Mouse (Mus musculus): ENCODE data around the gene Slc9b2. TPM values are rescaled to one million over a fixed set of nuclear protein-coding genes. Genes with fewer than 3 reads are reported as not detected.

The Slc9b2 gene
- total RNA-seq, 2 experiments from 2014 or later: 2.4 to 3.4 TPM

DNA sequence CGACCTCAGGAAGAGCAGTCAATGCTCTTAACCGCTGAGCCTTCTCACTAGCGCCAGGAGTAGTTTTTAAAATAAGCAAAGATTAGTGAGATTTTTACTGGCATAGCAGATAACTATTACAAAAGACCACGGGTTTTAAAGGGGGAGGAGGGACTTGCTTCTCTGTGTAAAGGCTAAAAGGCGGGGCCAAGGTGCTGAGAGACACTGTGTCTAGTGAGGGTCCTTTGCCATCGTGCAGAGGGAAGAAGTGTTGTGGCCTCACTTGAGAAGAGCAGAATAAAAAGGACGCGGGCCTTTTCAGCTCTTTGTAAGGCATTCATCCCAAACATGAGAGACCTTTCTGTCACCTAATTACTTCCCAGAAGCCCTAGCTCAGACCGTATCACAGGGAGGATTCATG is 2.9 kb upstream of the Slc9b2 start:
- DNase-seq (ENCODE audit: low spot score in 2 of 2): no peak

DNA sequence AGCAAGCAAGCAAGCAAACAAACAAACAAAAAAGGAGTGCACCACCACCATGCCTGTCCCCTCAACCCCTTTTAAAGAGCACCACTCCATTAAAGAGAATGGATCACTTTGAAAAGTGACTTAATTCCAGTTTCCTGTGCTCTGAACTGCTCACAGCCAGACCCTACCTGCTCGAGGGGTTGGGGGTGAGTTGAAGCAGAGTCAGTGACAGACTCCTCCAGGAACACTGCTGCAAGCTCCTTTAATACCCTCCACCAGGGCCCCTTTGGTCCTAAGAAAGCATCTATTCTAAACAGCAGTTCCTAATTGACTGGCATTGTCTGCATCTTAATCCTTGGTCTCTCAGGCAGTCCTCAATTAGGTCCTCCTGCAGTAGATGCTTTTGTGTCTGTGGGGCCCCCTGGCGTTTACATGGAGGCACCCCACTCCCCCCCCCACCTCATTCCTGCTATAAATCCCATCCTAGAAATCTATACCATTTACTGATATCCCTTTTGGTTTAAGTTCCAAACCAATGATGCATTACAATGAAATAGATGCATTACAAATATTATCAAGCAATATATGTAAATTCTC is 5.5 kb downstream of the Slc9b2 start:
- DNase-seq (ENCODE audit: low spot score in 2 of 2): no peak

GRCm38 (mm10) chr3:135313727-135314126 is 6.2 kb downstream of the Slc9b2 start:
- DNase-seq (ENCODE audit: low spot score in 2 of 2): no peak

DNA sequence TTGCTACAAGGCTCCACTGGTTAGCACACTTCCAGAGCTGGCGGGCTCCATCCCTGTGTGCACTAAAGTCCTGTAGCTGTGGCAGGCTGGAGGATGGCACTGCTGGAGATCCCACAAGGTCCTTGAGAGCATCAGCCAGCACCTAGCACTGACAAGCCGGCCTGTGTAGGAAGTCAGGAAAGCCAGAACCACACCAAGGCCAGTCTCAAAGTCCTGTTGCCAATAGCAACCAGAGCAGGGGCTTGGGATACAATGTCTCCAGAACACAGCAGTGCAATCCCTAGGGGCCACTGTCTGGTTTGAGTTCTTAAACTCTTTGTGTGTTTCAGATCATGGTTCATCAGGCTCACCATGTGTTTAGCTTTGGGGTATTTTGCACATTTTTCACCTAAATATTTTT is 7.3 kb downstream of the Slc9b2 start:
- DNase-seq (ENCODE audit: low spot score in 2 of 2): no peak

DNA sequence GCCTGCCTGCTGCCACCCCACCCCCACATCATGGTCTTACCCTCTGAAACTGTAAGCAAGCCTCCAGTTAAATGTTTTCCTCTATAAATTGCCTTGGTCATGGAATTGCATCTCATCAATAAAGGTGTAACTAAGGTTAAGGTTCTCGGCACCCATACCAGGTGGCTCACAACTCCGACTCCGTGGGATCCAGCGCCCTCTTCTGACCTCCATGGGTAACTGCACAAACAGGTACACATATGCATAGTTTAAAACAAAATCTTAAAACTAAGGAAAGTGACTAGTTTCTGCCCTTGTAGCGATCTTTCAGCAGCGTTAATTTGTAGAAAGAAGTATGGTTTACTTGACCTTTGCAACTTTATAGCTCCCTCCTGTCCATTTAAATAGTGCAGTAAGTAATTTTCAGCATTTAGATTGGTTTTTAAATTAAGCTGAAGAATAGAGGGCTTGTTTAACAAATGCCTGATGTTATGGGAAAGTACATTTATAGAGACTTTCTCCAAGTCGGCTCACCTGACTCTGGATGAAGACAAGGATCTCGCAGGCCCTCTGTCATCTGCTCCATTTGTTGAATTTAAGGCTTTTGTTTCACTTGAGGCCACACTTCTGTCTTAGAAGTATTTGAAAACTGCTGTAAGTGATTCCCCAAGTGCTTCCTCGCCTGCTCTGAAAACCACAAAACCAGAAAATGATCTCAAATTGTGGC is 8.4 kb downstream of the Slc9b2 start:
- no peak for DNase-seq (ENCODE audit: low spot score in 2 of 2)

DNA sequence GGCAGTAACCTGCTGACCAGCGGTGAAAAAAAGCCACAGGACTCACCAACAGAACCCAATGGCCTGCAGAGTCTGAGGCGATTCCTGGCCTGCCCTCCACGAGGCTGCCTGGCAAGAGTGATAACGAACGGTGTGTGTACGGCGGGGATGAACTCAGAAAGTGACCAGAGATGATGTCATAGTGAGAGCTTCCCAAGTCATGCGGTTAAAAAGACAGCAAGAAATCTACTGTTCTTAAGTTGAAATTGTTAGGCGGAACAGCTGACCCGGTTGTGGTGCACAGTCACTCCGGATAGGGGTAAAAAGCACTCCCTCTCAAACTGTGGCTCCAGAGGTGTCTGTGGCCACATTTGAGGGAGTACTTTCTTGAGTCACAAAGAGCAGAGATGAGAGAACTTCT is 10.8 kb downstream of the Slc9b2 start:
- no peak for DNase-seq (ENCODE audit: low spot score in 2 of 2)

GRCm38 (mm10) chr3:135324354-135324753 is 16.9 kb downstream of the Slc9b2 start:
- no peak for DNase-seq (ENCODE audit: low spot score in 2 of 2)

GRCm38 (mm10) chr3:135327176-135327575 is 19.7 kb downstream of the Slc9b2 start:
- no peak for DNase-seq (ENCODE audit: low spot score in 2 of 2)

- no peak for DNase-seq (ENCODE audit: low spot score in 2 of 2)
These were observed 20.1 kb downstream of the Slc9b2 start for GRCm38 (mm10) chr3:135327601-135328000.

DNA sequence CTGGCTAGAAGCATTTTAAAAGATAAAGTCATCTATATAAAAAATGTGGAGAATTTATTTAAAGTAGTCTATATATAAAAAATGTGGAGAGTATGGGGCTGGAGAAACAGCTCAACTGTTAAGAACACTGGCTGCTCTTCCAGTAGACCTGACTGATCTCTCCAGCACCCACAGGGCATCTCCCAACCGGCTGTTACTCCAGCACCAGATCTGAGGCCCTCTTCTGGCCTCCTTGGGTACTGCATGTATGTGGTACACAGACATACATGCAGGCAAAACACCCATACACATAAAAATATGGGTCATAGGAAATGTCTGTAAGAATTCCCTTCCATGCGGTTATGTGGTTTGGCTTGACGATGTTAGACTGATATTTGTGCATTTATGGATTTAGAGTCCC is 21.1 kb downstream of the Slc9b2 start:
- peak in 1 of 2 experiments; percentile 29 for DNase-seq (ENCODE audit: low spot score in 2 of 2)

GRCm38 (mm10) chr3:135332691-135333090 is 25.2 kb downstream of the Slc9b2 start:
- DNase-seq (ENCODE audit: low spot score in 2 of 2): no peak

GRCm38 (mm10) chr3:135333763-135334162 is 26.3 kb downstream of the Slc9b2 start:
- DNase-seq (ENCODE audit: low spot score in 2 of 2): no peak

DNA sequence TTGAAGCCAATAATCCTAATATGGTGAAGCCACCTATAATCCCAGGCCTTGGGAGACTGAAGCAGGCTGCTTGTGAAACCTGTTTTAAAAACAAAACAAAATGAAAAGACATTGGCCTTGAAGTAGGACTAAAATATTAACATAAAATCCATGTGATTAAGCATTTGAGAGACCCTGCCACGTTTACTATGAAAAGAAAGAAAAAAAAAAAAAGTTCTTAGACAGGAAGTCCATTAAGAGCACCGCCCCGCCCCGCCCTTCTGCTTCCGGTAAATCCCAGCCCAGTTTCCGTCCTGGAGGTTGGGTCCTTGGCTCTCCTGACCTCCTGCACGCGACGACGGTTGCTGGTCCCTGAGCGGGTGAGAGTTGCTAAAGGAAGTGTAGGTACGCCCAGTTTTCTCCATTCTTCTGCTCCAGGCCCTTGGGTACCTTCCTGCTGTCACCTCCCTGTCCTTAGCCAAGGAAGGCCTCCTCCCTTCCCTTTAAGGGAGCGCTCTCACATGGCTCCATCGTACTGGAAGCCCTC is 40.3 kb downstream of the Slc9b2 start, which contains the start of gene Slc9b1:
Slc9b1 (plus strand) TSS at position 291 of the 526 bp plus-strand sequence.
- DNase-seq (ENCODE audit: low spot score in 2 of 2): no peak

- DNase-seq (ENCODE audit: low spot score in 2 of 2): no peak
These were observed 41.5 kb downstream of the Slc9b2 start for GRCm38 (mm10) chr3:135349022-135349421.

DNA sequence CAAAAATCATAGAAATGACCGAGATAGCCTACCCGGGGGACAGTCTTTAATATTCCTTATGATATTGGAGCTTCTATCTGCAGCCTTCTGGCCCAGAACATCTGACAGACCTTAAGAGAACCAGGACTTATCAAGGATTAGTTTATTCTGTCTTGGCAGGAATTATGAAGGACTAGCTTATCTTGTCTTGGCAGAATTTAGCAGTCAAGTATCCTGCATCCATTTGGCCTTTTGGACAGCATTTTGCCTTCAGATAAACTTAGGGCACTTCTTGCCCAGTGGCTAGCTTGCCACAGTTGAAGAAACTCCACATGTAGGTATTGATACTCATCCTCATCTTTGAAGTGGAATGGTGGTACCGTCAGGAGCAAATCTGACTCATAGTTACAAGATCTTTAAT is 44.4 kb downstream of the Slc9b2 start:
- DNase-seq (ENCODE audit: low spot score in 2 of 2): no peak

DNA sequence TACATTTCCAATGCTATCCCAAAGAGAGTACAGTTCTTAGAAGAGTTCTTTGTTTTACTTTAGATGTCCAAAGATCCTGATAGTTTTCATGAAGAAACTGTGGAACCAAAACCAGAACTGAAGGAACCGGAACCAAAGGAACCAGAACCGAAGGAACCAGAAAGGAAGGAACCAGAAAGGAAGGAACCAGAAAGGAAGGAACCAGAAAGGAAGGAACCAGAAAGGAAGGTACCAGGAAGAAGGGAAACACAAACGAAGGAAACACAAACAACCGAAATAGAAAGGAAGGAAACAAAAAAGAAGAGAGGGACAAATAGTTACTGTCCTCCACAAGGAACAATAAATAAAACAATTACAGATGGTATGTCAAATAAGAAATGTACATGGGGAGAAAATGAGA is 49.9 kb downstream of the Slc9b2 start:
- no peak for DNase-seq (ENCODE audit: low spot score in 2 of 2)

DNA sequence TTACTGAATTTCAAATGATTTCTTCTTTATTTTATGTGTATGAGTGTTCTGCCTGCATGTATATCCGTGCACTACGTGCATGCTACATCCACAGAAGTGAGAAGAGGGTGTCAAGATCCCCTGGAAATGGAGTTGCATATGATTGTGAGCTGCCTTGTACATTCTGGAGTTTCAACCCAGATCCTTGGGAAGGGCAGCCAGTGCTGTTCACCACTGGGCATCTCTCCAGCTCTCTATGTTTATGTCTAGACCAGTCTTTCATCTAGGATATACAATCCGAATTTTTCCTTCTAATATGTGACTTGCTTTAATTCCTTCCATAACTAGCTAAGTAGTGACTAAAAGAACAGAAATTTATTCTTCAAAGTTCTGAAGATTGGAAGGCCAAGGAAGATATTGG is 68.3 kb downstream of the Slc9b2 start:
- no peak for DNase-seq (ENCODE audit: low spot score in 2 of 2)

- no peak for DNase-seq (ENCODE audit: low spot score in 2 of 2)
These were observed 69.9 kb downstream of the Slc9b2 start for GRCm38 (mm10) chr3:135377445-135377844.

GRCm38 (mm10) chr3:135379868-135380267 is 72.4 kb downstream of the Slc9b2 start:
- no peak for DNase-seq (ENCODE audit: low spot score in 2 of 2)

DNA sequence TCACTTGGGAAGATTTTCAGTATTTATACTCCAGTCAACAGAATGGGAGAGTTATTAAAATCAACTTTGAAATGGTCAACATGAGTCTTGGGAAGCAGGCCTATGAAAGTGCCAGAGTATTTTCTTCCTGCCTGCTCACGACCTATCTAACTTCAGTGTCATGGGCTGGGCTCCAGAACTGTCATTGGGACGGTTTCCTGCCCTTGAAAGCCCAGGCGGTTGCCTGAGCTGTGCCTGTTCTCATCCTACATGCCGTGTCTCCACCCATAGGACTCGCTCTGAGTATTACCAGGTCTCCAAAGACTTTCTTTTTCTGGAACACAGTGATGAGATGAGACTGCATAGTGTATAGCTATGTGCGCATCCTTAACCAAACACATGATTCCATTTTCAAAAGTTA is 85.7 kb downstream of the Slc9b2 start:
- no peak for DNase-seq (ENCODE audit: low spot score in 2 of 2)
